Mouse (Mus musculus) hindlimb bud, embryonic 11.5 days (tissue): ENCODE measurements around the gene F2r.

Experiments used
- DNase-seq: peaks from one replicate; pipeline ENCODE4 v3.0.0-alpha.2; 2012; ENCODE audit warnings: low read depth, low spot score; ENCODE audit errors: extremely low spot score

The F2r gene

DNA sequence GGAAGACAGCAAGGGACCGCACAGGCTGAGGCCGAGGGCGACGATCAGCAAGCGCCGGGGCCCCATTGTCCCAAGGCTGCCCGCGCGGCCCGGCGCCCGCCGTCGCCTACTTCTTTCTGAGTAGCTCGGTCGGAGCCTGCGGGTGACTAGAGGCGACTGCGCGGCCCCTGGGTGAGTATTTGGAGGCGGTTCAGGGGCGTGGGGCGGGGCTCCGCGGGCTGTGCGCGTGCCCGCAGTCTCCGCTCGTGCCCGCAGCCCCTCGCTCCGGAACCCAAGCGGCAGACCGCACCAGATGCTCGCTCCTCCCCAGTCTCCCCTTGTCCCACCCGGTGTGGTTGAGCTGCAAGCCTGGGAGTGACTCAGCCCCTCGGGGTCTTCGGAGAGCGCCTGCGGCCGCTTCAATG is at the start of gene F2r:
Gene F2r, minus strand, starts transcription at position 179 of the 404 bp plus-strand sequence.
- no peak for DNase-seq

GRCm38 (mm10) chr13:95667260-95667659 is 49.0 kb upstream of the F2r start:
- DNase-seq = no peak

DNA sequence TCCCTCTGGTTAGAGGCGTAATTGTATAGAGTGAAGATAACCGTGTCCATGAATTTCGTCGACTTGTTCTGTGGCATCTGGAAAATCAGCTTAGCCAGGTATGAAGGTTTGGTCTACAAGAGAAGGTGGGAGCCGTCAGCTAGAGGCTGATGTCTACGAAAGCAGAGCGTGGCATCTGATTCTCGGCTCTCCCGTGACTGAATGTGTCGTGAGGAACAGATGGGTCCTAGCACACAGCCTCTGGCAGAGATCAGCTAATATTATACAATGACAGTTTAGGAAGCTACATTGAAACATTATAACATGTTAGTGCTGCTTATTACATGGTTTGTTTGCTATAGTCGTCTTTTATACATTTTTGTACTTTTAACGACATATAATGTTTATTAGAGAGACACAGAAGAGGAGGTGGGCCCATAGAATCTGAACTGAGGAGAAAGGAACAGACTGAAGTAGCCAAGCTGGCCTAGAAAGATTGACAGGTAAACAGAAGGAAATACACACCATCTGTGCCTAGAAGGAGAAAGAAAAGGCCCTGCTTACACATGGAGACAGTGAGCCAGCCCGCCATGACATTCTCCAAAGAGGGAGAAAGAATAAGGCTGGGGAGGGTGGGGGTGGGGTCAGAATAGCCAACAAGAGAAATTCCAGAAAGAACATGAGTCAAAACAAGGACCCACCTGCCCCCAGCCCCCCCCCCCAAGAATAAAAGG is 47.5 kb upstream of the F2r start:
- DNase-seq = no peak

- DNase-seq = no peak
Measured at GRCm38 (mm10) chr13:95663834-95664233, 45.5 kb upstream of the F2r start.

DNA sequence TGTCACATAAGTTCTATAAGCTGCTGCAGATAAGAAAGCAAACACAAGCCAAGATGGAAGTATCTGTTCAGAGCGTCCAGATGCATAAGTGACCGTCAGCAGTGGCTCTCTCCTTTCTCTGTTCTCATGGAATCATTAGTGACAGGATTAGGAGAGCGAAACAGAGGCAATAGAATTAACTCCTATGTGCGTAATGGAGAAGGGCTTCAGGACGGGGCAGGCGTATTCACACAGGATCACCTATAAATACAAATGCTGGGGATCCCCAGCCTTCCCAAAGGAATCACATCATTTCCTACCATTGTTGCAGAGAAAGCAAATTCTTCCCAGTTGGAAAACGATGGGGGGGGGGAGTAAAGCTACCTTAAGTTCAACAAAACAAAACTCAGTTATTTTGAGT is 41.1 kb upstream of the F2r start:
- DNase-seq = no peak

- no peak for DNase-seq
Measured at GRCm38 (mm10) chr13:95657171-95657570, 38.9 kb upstream of the F2r start.

DNA sequence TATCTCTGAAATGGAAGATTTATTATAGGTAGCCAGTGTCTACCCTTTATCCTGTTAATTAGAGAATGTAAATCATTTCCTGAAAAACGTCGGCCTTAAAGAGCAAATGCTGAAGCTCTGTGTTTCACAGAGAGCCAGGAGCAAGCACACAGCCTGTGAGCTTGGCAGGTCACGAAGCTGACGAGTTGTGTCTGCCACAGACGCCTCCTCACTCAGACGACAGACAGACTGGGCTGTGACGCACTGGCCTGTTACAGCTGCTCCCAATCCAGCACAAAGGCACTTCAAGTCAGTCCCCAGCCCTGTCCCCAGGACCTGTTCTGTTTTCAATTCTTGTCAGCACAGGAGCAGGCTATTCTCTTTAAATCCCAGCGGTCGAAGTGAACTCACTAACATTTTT is 37.0 kb upstream of the F2r start:
- DNase-seq = no peak

DNA sequence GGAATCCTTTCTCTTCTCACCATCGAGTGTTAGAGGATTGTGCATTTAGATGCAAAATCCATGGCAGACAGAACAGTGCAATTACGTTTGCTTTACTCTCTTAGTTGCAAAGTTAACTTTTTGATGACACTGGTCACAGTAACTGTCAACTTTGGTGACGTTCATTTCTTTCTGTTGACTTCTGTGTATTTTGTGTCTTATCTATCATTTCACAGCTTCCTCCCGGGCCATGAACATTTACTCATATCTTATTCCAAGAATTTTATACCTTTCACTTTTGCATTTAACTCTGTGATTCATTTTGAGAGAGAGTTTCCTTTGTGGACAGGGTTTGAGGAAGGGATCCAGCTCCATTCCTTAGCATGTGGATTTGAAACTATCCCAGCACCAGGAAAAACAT is 35.4 kb upstream of the F2r start:
- no peak for DNase-seq

GRCm38 (mm10) chr13:95651870-95652668 is 33.8 kb upstream of the F2r start:
- no peak for DNase-seq

- no peak for DNase-seq
Measured at GRCm38 (mm10) chr13:95649941-95650340, 31.7 kb upstream of the F2r start.

GRCm38 (mm10) chr13:95647248-95647647 is 29.0 kb upstream of the F2r start:
- no peak for DNase-seq

DNA sequence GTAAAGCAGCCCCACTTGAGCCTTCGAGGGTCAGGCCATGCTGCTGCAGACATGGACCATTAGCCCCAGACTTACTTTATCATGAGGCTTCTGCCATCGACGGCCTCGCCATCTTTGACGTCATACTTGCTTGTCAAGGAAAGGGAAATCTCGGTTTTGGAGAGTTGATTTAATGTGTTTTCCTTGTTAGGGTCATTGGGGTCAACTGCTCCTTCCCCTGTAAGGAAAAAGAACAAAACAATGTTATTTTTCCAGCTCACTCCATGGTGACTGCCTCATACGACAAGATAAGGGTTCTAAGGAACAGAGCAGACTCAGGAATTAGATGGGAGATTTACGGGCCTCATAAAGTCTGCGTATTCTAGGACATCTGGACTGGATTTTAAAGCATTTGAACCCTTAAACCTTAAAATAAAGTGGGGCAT is 28.4 kb upstream of the F2r start:
- peak; percentile 66 for DNase-seq

GRCm38 (mm10) chr13:95643740-95644139 is 25.5 kb upstream of the F2r start:
- no peak for DNase-seq

DNA sequence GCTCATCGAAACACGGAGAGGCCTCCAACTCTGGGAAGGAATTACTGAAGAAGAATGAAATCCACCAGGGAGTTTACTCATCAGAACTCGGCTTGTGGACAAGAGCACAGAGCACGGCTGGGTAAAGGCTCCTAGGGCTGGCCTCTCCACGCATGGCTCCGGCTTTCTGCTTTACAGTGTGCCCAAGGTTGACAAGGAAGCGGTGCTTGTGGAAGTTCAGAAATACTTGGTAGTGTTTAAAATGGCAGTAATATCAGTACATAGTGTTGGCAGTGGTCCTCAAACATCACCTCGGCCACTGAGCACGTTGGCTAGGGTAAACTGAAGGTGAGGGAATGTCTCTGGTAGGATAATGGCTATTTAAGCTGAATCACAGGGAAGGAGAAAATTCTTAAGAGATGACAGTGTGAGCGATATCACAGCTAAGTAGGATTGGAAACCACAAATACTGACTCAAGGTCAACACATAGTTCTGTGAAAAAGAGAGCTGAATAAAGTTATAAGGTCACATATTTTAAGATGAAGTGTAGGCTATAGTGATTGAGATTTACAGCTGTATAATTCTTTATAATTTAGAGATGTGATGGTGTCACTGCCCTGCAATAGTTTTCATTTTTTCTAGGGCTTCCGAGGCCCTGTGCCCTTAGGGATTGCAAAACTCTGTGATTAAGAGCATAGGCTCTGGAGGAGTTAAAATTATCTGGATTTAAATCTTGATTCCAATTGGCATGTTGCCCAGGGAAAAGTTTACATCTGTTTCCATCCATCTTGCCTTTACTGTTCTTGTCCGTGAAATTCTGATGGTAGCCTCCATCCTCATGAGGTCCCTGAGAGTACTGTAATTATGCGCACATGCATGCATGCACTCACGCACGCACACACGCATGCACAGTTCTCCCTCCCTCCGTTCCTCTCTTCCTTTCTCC is 23.0 kb upstream of the F2r start:
- no peak for DNase-seq

GRCm38 (mm10) chr13:95640408-95640807 is 22.1 kb upstream of the F2r start:
- DNase-seq = no peak

GRCm38 (mm10) chr13:95639336-95640116 is 21.2 kb upstream of the F2r start:
- DNase-seq = no peak

DNA sequence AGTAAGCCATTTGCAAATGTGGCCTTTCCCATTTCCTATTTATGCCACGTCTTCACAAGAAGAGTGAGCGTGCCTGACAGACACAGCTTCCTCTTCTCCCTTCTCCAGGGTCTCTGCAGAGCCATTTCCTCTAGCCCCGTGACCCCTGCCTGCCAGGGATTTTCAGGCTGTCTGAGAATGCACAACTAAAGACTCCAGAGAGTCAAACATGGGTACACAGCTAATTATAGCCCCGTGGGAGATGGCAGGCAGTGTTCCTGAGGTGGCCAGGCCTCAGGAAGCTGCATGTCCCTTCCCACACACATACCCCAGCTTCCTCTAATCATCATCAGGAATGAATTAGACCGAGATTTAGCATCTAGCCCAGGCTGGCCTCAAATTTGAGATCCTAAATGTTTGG is 20.6 kb upstream of the F2r start:
- no peak for DNase-seq

DNA sequence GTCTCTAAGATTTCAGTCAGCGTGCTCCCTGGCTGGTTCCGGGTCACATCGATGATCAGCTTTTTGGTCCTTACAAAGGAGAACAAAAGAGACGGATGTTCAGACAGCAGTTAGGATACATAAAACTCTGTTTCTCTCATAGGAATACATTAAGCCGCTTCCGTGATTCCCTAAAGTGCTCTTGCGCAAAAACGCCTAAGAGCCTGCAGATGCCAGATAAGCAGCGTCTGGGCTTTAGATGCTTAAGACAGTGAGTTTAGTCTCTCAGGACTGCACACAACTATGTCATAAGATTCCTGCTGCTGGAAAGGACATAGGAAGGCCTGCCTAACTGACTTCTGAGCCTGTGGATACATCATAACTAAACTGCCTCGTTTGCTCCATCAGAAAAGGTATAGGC is 19.4 kb upstream of the F2r start:
- DNase-seq = no peak

DNA sequence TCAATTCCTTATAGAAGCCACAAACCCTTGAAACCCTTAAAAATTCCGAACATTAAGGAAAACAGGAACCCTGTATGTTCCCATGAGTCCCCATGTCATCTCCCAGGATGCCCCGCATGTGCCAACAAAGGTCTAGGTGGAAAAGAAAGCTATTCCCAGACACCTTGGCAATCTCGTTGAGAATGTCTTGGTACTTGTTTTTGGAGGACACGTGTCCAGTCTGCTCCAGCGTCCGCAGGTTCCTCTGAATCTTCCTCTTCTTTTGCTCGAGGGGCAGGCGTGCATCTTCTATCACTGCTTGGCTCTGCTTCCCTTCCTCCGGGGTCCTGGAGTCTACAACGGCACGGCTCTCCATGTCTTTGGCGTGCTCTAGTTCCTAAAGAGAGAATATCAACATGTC is 17.0 kb upstream of the F2r start:
- DNase-seq = no peak

- no peak for DNase-seq
Measured at GRCm38 (mm10) chr13:95634451-95634850, 16.2 kb upstream of the F2r start.

GRCm38 (mm10) chr13:95633384-95633783 is 15.1 kb upstream of the F2r start:
- no peak for DNase-seq
